Mouse (Mus musculus): Measurements from ENCODE around the gene Dnajc1. TPM values are rescaled to one million over a fixed set of nuclear protein-coding genes. Genes with fewer than 3 reads are reported as not detected.
A peak's percentile ranks its signal among the peaks of the same experiment; 100 is the strongest.

Dnajc1 gene
- total RNA-seq, 1 experiment from 2014 or later, result 30.1 TPM

DNA sequence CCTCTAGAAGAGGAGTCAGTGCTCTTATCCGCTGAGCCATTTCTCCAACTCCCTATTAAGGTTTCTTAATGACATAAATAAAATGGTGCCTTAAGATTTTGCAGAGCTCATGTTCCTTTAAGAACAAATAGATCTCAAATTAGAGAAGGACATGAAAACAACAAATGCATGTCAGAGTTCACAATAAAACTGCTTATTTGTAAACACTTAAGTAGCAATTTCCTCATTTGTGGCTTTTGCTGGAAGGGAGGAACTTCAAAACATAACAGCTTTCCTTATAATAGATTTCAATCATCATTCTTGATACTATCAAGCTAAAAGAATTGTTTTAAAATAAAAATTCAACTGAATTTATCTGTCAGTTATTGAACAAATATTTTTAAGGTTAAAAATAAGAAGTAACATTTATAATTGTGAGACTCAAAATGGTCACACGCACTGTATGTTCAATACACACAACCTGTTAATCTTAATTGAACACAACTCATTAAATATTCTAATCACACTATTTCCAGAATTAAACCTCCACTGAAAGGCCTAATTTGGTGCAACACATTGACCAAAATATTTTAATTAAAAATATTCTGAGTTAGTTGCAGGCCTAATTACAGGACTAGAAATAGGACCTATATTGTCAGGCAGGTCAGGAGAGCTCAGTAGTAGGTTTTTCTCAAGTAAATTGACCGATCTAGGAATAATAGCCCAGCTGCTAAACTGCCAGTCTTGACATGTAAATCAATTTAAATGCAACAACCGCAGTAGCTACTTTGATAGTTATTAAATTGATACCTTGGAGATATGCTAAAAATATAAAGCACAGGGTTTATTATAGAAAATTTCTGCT is 82.1 kb downstream of the Dnajc1 start:
- ATAC-seq (ENCODE audit: extremely low read depth, insufficient number of reproducible peaks, low FRiP score, poor library complexity, severe bottlenecking), result no peak

DNA sequence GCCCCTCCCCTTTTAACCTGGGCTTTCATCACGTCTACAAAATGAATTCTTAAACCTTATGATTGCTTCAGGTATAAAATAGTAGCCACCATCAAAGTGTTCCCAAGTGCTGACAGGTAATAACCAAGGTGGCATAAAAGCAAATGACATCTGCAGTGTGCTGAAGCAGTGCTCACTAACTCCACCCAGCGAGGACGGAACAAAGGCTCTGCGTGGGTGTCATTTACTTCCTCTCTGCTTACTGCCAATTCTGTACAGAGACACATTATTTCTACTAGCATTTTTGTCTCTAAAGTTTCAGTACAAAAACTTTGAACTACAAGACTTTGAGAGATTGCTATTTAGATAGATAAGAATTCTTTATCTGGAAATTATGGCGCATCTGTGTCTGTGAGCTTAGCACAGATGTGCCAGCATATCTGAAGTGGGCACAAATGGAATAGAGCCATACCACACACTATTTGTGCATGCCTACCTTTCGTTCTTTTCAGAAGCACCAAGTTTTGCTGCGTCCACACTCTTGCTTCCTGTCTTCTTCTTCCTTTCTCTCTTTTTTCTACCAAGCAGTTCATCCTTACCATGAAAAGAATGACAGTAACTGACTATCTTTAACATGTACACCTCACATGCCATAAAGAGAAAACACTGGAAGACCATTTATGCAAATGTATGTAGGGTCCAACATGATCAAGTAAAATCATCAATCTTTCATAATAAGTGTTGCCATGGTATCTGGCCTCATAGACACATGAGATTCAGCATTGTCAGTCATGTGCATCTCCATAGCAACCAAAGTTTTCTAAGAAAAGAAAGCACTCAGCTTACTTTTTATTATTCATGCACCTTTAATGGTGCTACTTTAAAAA is 85.0 kb downstream of the Dnajc1 start:
- 0 out of 2 replicates have a peak, but pooled peaks have one; percentile 53 for ATAC-seq (ENCODE audit: extremely low read depth, insufficient number of reproducible peaks, low FRiP score, poor library complexity, severe bottlenecking)

DNA sequence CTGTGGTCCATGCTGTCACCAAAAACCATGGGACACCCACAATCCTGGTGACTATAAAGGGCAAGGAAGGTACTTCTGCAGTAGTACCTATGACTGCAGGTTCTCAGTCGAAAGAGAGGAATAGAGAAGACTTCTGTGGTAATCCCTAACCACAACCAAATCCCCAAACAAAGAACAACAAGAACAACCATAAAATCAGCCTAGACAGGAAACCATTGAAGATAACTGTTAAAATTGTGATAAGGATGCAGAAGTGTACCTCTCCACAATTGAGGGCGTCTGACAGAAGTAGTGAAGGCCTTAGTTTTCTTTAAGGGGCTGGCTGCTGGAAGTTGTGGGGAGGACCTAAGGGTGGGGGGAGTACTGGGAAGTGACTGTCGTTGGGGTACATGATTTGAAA is 91.7 kb downstream of the Dnajc1 start:
- no peak for ATAC-seq (ENCODE audit: extremely low read depth, insufficient number of reproducible peaks, low FRiP score, poor library complexity, severe bottlenecking)

DNA sequence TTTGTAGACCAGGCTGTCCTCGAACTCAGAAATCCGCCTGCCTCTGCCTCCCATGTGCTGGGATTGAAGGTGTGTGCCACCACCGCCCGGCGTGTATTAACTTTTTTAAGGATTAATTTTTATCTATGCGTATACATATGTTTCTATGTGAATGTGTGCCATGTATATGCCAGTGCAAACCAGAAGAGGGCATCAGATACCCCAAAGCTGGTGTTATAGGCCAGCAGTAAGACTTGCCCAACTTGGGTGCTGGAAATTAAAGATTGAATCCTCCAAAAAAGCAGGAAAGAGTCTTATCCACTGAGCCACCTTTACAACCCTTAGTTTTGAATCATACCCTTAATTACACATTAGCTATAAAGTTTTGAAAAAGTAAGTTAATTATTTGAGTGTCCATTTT is 107.5 kb downstream of the Dnajc1 start:
- no peak for ATAC-seq (ENCODE audit: extremely low read depth, insufficient number of reproducible peaks, low FRiP score, poor library complexity, severe bottlenecking)

- ATAC-seq (ENCODE audit: extremely low read depth, insufficient number of reproducible peaks, low FRiP score, poor library complexity, severe bottlenecking), result no peak
These were observed 126.9 kb downstream of the Dnajc1 start for GRCm38 (mm10) chr2:18265736-18266135.

- ATAC-seq (ENCODE audit: extremely low read depth, insufficient number of reproducible peaks, low FRiP score, poor library complexity, severe bottlenecking), result no peak
These were observed 128.1 kb downstream of the Dnajc1 start for GRCm38 (mm10) chr2:18264579-18264978.

GRCm38 (mm10) chr2:18262298-18262697 is 130.3 kb downstream of the Dnajc1 start:
- ATAC-seq (ENCODE audit: extremely low read depth, insufficient number of reproducible peaks, low FRiP score, poor library complexity, severe bottlenecking), result no peak

GRCm38 (mm10) chr2:18249224-18249623 is 143.4 kb downstream of the Dnajc1 start:
- no peak for ATAC-seq (ENCODE audit: extremely low read depth, insufficient number of reproducible peaks, low FRiP score, poor library complexity, severe bottlenecking)

GRCm38 (mm10) chr2:18235524-18235923 is 157.1 kb downstream of the Dnajc1 start:
- no peak for ATAC-seq (ENCODE audit: extremely low read depth, insufficient number of reproducible peaks, low FRiP score, poor library complexity, severe bottlenecking)

GRCm38 (mm10) chr2:18232883-18233567 is 159.6 kb downstream of the Dnajc1 start:
- ATAC-seq (ENCODE audit: extremely low read depth, insufficient number of reproducible peaks, low FRiP score, poor library complexity, severe bottlenecking), result no peak

- no peak for ATAC-seq (ENCODE audit: extremely low read depth, insufficient number of reproducible peaks, low FRiP score, poor library complexity, severe bottlenecking)
These were observed 161.5 kb downstream of the Dnajc1 start for GRCm38 (mm10) chr2:18231143-18231542.

- ATAC-seq (ENCODE audit: extremely low read depth, insufficient number of reproducible peaks, low FRiP score, poor library complexity, severe bottlenecking), result no peak
These were observed 163.4 kb downstream of the Dnajc1 start for GRCm38 (mm10) chr2:18229279-18229678.

DNA sequence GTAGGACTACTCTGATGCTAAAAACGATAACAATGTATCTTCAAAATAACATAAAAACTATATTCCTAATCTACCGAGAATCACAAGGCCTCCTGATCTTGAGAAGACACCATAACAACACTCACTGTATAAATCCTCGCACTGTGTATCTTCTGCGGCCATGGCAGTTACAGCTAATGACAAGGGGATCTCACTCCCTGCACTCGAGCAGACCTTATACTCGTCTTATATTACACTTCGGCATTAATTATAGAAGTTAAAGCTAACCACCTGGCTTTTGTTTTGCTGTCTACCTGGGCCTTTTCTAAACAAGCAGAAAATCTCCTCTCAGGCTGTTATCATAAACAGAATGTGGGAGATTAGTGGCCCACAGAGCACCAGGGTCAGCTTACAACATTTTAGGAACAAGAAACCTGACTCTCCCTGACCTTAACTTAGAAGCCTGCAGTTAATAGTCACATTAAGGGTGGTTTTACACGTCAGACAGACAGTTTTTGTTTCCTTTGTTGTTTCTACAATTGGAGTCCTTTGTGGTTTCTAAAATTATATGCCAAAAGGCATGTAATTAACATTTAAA is 164.1 kb downstream of the Dnajc1 start:
- no peak for ATAC-seq (ENCODE audit: extremely low read depth, insufficient number of reproducible peaks, low FRiP score, poor library complexity, severe bottlenecking)

GRCm38 (mm10) chr2:18219569-18219968 is 173.1 kb downstream of the Dnajc1 start:
- ATAC-seq (ENCODE audit: extremely low read depth, insufficient number of reproducible peaks, low FRiP score, poor library complexity, severe bottlenecking), result no peak

GRCm38 (mm10) chr2:18219136-18219535 is 173.5 kb downstream of the Dnajc1 start:
- no peak for ATAC-seq (ENCODE audit: extremely low read depth, insufficient number of reproducible peaks, low FRiP score, poor library complexity, severe bottlenecking)

DNA sequence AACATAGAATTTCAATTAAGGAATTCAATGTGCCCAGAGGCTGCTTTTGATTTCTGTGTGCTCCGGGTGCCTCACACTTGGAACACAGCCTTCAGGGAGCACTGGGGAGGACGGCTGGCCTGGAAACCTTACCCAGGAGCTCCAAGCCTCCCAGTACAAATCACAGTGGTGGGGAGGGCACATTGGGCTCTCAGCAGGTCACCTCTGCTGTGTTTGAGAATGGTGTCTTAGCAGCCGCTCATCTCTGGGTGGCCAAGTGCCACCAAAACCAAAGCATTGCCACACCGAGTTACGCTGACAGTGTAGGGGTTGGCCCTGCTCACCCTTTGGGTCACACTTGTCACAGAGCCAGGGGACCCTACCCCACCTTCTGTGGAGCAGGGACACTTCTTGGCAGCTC is 174.1 kb downstream of the Dnajc1 start:
- ATAC-seq (ENCODE audit: extremely low read depth, insufficient number of reproducible peaks, low FRiP score, poor library complexity, severe bottlenecking), result no peak

GRCm38 (mm10) chr2:18217867-18218266 is 174.8 kb downstream of the Dnajc1 start:
- no peak for ATAC-seq (ENCODE audit: extremely low read depth, insufficient number of reproducible peaks, low FRiP score, poor library complexity, severe bottlenecking)

DNA sequence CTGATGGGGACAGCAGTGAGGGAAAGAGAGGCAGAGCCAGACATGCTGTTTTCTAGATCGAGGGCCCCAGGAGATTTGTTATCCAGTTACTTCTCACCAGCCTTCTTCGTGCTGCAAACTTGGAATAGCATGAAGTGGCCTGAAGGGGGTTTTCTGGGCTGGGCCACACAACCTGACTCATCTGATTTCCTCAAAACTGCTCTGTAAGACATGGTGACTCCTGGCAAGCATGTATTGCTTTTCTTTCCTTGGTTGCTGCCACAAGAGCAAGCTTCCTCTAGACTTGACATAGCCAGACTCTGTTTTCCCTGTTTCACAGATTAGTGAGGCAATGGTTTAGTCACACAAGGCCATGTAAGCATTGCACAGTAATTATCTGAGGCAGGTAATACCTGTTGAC is 178.6 kb downstream of the Dnajc1 start:
- ATAC-seq (ENCODE audit: extremely low read depth, insufficient number of reproducible peaks, low FRiP score, poor library complexity, severe bottlenecking), result no peak

DNA sequence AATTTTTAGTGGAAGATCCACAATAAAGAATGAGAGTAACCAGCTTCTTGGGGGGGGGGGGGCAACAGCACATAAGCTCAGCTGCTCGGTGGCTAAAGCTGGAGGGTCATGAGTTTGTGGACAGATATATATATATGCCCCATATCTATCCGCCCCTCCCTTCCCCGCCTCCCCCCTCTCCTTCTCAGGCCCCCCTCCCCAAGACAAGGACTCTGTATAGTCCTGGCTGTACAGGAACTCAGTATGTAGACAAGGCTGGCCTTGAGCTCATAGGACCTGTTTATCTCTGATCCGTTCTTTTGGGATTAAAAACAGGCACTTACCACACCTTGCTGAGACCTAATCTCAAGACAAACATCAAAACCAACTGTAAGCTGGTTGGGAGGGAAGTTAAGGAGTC is 182.7 kb downstream of the Dnajc1 start:
- ATAC-seq (ENCODE audit: extremely low read depth, insufficient number of reproducible peaks, low FRiP score, poor library complexity, severe bottlenecking), result no peak
